Mouse (Mus musculus) heart, embryonic 14.5 days (tissue): Measurements from ENCODE around the gene Olfr539. TPM values are rescaled to one million over a fixed set of nuclear protein-coding genes. Genes with fewer than 3 reads are reported as not detected.

ENCODE experiments used
- polyA plus RNA-seq: library from polyadenylated mRNA; unstranded; fragments of >200 nt; fragmentation: Nextera tagmentation; extraction: Ambion mirVana; gene quantifications from 2 replicates; pipeline ENCODE4 v1.2.1, GENCODE M21; 2014

The Olfr539 gene
- polyA plus RNA-seq, 1 experiment from 2014 or later: not detected

Other genes with a start within 250 kb of the Olfr539 start
- gene Olfr532, start 238.3 kb upstream of the Olfr539 start, polyA plus RNA-seq: not detected in 2 replicates
- not detected in 2 replicates for gene Olfr533, start 196.6 kb upstream of the Olfr539 start, polyA plus RNA-seq
- gene Olfr535, start 175.7 kb upstream of the Olfr539 start, polyA plus RNA-seq: not detected in 2 replicates
- not detected in 2 replicates for gene Olfr536, start 152.5 kb upstream of the Olfr539 start, polyA plus RNA-seq
- not detected in 2 replicates for gene Olfr538, start 92.0 kb upstream of the Olfr539 start, polyA plus RNA-seq
- not detected in 2 replicates for gene Olfr46, start 58.7 kb upstream of the Olfr539 start, polyA plus RNA-seq
- gene Olfr61, start 31.0 kb upstream of the Olfr539 start, polyA plus RNA-seq: not detected in 2 replicates
- not detected in 2 replicates for gene Olfr53, start 13.5 kb upstream of the Olfr539 start, polyA plus RNA-seq
- not detected in 2 replicates for gene Olfr45, start 22.0 kb downstream of the Olfr539 start, polyA plus RNA-seq
- not detected in 2 replicates for gene Olfr541, start 37.3 kb downstream of the Olfr539 start, polyA plus RNA-seq
- gene Cyp2e1, start 103.8 kb downstream of the Olfr539 start, polyA plus RNA-seq: not detected in 2 replicates
- gene Syce1, start 127.9 kb downstream of the Olfr539 start, polyA plus RNA-seq: 0.31 TPM in 1 of 2 replicates, not detected in the other
- 0.75 and 0.86 TPM in 2 replicates for gene Zfp941, start 162.2 kb downstream of the Olfr539 start, polyA plus RNA-seq
- not detected in 2 replicates for gene Urah, start 175.1 kb downstream of the Olfr539 start, polyA plus RNA-seq
- not detected in 2 replicates for gene Scgb1c1, start 185.6 kb downstream of the Olfr539 start, polyA plus RNA-seq
- 0.12 TPM in 1 of 2 replicates, not detected in the other for gene Odf3, start 187.9 kb downstream of the Olfr539 start, polyA plus RNA-seq
- gene Gm45785, start 196.4 kb downstream of the Olfr539 start, polyA plus RNA-seq: not detected in 2 replicates
- 40.5 and 42.8 TPM in 2 replicates for gene Ric8a, start 197.0 kb downstream of the Olfr539 start, polyA plus RNA-seq
- gene Bet1l, start 197.6 kb downstream of the Olfr539 start, polyA plus RNA-seq: 35.0 and 39.5 TPM in 2 replicates
- gene Psmd13, start 222.0 kb downstream of the Olfr539 start, polyA plus RNA-seq: 55.4 and 120 TPM in 2 replicates
- 48.4 and 57.2 TPM in 2 replicates for gene Sirt3, start 222.4 kb downstream of the Olfr539 start, polyA plus RNA-seq
- 375 and 378 TPM in 2 replicates for gene Cox8b, start 240.5 kb downstream of the Olfr539 start, polyA plus RNA-seq